Mouse (Mus musculus) cortical plate, adult 2 months (tissue): ENCODE results near the gene Mea1.

Experiments
- CTCF ChIP-seq: fragments of 200-500 bp; IDR thresholded peaks from 2 replicates; pipeline ENCODE4 v1.5.1; 2011; ENCODE audit warnings: mild to moderate bottlenecking, control low read depth, low read length; ENCODE audit not compliant: insufficient read depth; ENCODE audit errors: extremely low read depth
- POLR2A ChIP-seq: fragments of 200-500 bp; IDR thresholded peaks from 2 replicates; pipeline ENCODE4 v1.6.1; 2011; ENCODE audit warnings: mild to moderate bottlenecking, low read length, control low read depth; ENCODE audit not compliant: insufficient read depth; ENCODE audit errors: extremely low read depth

GRCm38 (mm10) chr17:46699245-46699644, 20.7 kb downstream of the Mea1 start:
- TF ChIP-seq CTCF (no peak), POLR2A (no peak)
